Mouse (Mus musculus): ENCODE results near the gene Kcnip4.

Kcnip4 gene

GRCm38 (mm10) chr5:48942378-48943088 is 582.2 kb downstream of the Kcnip4 start:
- in situ Hi-C loops (cut with MboI; ENCODE audit: low sequenced_read_pairs), result no loop called here

- in situ Hi-C loops (cut with MboI; ENCODE audit: low sequenced_read_pairs), result no loop called here
These were observed 592.8 kb downstream of the Kcnip4 start for GRCm38 (mm10) chr5:48931881-48932280.

- in situ Hi-C loops (cut with MboI; ENCODE audit: low sequenced_read_pairs), result no loop called here
These were observed 634.5 kb downstream of the Kcnip4 start for GRCm38 (mm10) chr5:48890216-48890615.

GRCm38 (mm10) chr5:48889395-48890194 is 635.1 kb downstream of the Kcnip4 start:
- in situ Hi-C loops (cut with MboI; ENCODE audit: low sequenced_read_pairs), result no loop called here

GRCm38 (mm10) chr5:48878081-48878480 is 646.6 kb downstream of the Kcnip4 start:
- in situ Hi-C loops (cut with MboI; ENCODE audit: low sequenced_read_pairs), result no loop called here

GRCm38 (mm10) chr5:48864268-48864967 is 660.3 kb downstream of the Kcnip4 start:
- in situ Hi-C loops (cut with MboI; ENCODE audit: low sequenced_read_pairs), result no loop called here

- in situ Hi-C loops (cut with MboI; ENCODE audit: low sequenced_read_pairs), result no loop called here
These were observed 683.7 kb downstream of the Kcnip4 start for GRCm38 (mm10) chr5:48840971-48841370.

GRCm38 (mm10) chr5:48795526-48795925 is 729.2 kb downstream of the Kcnip4 start:
- in situ Hi-C loops (cut with MboI; ENCODE audit: low sequenced_read_pairs), result no loop called here

- in situ Hi-C loops (cut with MboI; ENCODE audit: low sequenced_read_pairs), result no loop called here
These were observed 745.3 kb downstream of the Kcnip4 start for GRCm38 (mm10) chr5:48779376-48779775.

GRCm38 (mm10) chr5:48748613-48749012 is 776.1 kb downstream of the Kcnip4 start:
- in situ Hi-C loops (cut with MboI; ENCODE audit: low sequenced_read_pairs), result no loop called here

- in situ Hi-C loops (cut with MboI; ENCODE audit: low sequenced_read_pairs), result no loop called here
These were observed 787.1 kb downstream of the Kcnip4 start for GRCm38 (mm10) chr5:48737640-48738039.

GRCm38 (mm10) chr5:48718166-48718565 is 806.5 kb downstream of the Kcnip4 start:
- in situ Hi-C loops (cut with MboI; ENCODE audit: low sequenced_read_pairs), result no loop called here

- in situ Hi-C loops (cut with MboI; ENCODE audit: low sequenced_read_pairs), result no loop called here
These were observed 818.7 kb downstream of the Kcnip4 start for GRCm38 (mm10) chr5:48705997-48706396.

GRCm38 (mm10) chr5:48687068-48687467 is 837.6 kb downstream of the Kcnip4 start:
- in situ Hi-C loops (cut with MboI; ENCODE audit: low sequenced_read_pairs), result no loop called here

- in situ Hi-C loops (cut with MboI; ENCODE audit: low sequenced_read_pairs), result no loop called here
These were observed 844.7 kb downstream of the Kcnip4 start for GRCm38 (mm10) chr5:48679733-48680595.

GRCm38 (mm10) chr5:48662504-48662903 is 862.2 kb downstream of the Kcnip4 start:
- in situ Hi-C loops (cut with MboI; ENCODE audit: low sequenced_read_pairs), result no loop called here

GRCm38 (mm10) chr5:48659975-48660374 is 864.7 kb downstream of the Kcnip4 start:
- in situ Hi-C loops (cut with MboI; ENCODE audit: low sequenced_read_pairs), result no loop called here

- in situ Hi-C loops (cut with MboI; ENCODE audit: low sequenced_read_pairs), result no loop called here
These were observed 874.2 kb downstream of the Kcnip4 start for GRCm38 (mm10) chr5:48650496-48650895.

- in situ Hi-C loops (cut with MboI; ENCODE audit: low sequenced_read_pairs), result no loop called here
These were observed 888.0 kb downstream of the Kcnip4 start for GRCm38 (mm10) chr5:48636675-48637074.

GRCm38 (mm10) chr5:48633631-48634030 is 891.1 kb downstream of the Kcnip4 start:
- in situ Hi-C loops (cut with MboI; ENCODE audit: low sequenced_read_pairs), result no loop called here

GRCm38 (mm10) chr5:48623370-48623769 is 901.3 kb downstream of the Kcnip4 start:
- in situ Hi-C loops (cut with MboI; ENCODE audit: low sequenced_read_pairs), result no loop called here
